22 mouse cellular contexts compared by ENCODE assay signal in the genomic region with DNA sequence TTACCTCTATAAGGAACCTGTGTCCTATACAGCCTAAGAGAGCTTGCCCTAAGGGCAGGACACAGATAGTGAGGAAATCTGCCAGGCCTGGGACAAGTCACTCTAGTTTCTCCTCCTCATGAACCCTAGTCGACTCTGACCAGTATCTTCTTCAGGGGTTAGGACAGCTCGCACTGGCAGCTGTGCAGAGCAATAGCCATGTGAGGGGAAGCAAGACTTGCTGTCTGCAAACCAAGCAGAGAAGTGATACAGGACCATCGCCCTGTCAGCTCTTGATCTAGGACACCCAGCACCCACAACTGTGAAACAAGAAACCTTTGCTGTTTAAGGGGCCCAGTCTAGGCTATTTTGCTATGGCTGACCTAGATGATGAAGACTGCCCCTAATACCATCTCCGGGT. TPM values are rescaled to one million over a fixed set of nuclear protein-coding genes. Genes with fewer than 3 reads are reported as not detected.
"Had no signal": no experiment of that assay in that cellular context is flagged by ENCODE, and none has a peak within 500 bp of the region (broad histone marks: within the 10 kb centered on the region; RNA-seq: fewer than 3 reads in every experiment).

No protein-coding gene starts in this region.

- DNase-seq: kidney, adult 11 months; kidney, adult 8-10 months; kidney, postnatal 10 days; kidney, postnatal 36 days; left cerebral cortex, postnatal 4 days; liver, postnatal 0 days; lung, embryonic 14.5 days; spleen, adult 18-20 months; thymus, adult 18-20 months; thymus, postnatal 36 days had no signal

- H3K4me3 ChIP-seq: intestine, embryonic 15.5 days; kidney, embryonic 15.5 days; limb, embryonic 12.5 days; limb, embryonic 15.5 days; midbrain, embryonic 13.5 days; stomach, embryonic 15.5 days had no signal

- H3K27ac ChIP-seq: intestine, embryonic 15.5 days; kidney, embryonic 15.5 days; limb, embryonic 12.5 days; limb, embryonic 15.5 days; liver, embryonic 14.5 days; macrophage; midbrain, embryonic 13.5 days; stomach, embryonic 15.5 days had no signal

RNA-seq across cellular contexts. Expression of a gene that starts 29.1 kb away (rescaled TPM):
- total RNA-seq: layer of hippocampus, postnatal 25 days; left cerebral cortex, postnatal 14 days; left cerebral cortex, postnatal 4 days; megakaryocyte, adult 5-6 weeks; monocyte, adult 5-6 weeks had no signal
